Mouse (Mus musculus) kidney, adult 2 months (tissue): ENCODE measurements around the gene Gpr3. TPM values are rescaled to one million over a fixed set of nuclear protein-coding genes. Genes with fewer than 3 reads are reported as not detected.

Source experiments
- DNase-seq: peaks from one replicate; pipeline ENCODE4 v3.0.0; 2021
- H3K27ac ChIP-seq: fragments of 200-500 bp; 2 replicates; pipeline ENCODE4 v1.5.1; 2012; ENCODE audit warnings: low read depth, low read length, control low read depth, inconsistent platforms; ENCODE audit not compliant: insufficient read depth
- H3K27me3 ChIP-seq: fragments of 200-500 bp; replicated peaks from 2 replicates; pipeline ENCODE4 v1.6.1; 2012; ENCODE audit warnings: mild to moderate bottlenecking, moderate library complexity, low read length, inconsistent platforms; ENCODE audit not compliant: control insufficient read depth, insufficient read depth
- H3K36me3 ChIP-seq: fragments of 200-500 bp; 2 replicates; pipeline ENCODE4 v1.6.1; 2012; ENCODE audit warnings: mild to moderate bottlenecking, moderate library complexity, low read length, inconsistent platforms; ENCODE audit not compliant: control insufficient read depth, insufficient read depth
- H3K4me1 ChIP-seq: fragments of 200-500 bp; 2 replicates; pipeline ENCODE4 v1.6.1; 2011; ENCODE audit warnings: low read length; ENCODE audit not compliant: control insufficient read depth, insufficient read depth
- H3K4me3 ChIP-seq: fragments of 200-500 bp; 2 replicates; pipeline ENCODE4 v1.5.1; 2011; ENCODE audit warnings: mild to moderate bottlenecking, low read depth, low read length, control low read depth; ENCODE audit not compliant: insufficient read depth
- CTCF ChIP-seq: fragments of 200-500 bp; conservative IDR thresholded peaks from 2 replicates; pipeline ENCODE4 v1.5.1; 2011; ENCODE audit warnings: low read depth, mild to moderate bottlenecking, control low read depth, low read length, moderate library complexity, mixed read lengths; ENCODE audit not compliant: insufficient read depth, insufficient read length
- POLR2A ChIP-seq: fragments of 200-500 bp; IDR thresholded peaks from one replicate; pipeline ENCODE4 v1.6.1; 2011; ENCODE audit warnings: low read depth, low read length, control low read depth
- WGBS: fragments of 180-500 bp; shearing (Covaris S2); methylation state at CpG from one replicate; pipeline ENCODE4 v1.1.7; 2018; 5-methylcytosine and 5-hydroxymethylcytosine counted together
- polyA plus RNA-seq: library from polyadenylated mRNA; depleted of rRNA; stranded (reverse); fragments of >200 nt; gene quantifications from 2 replicates; pipeline ENCODE4 v1.2.3, GENCODE M21; 2012

The Gpr3 gene
- polyA plus RNA-seq, 1 experiment = 0.53 TPM

DNA sequence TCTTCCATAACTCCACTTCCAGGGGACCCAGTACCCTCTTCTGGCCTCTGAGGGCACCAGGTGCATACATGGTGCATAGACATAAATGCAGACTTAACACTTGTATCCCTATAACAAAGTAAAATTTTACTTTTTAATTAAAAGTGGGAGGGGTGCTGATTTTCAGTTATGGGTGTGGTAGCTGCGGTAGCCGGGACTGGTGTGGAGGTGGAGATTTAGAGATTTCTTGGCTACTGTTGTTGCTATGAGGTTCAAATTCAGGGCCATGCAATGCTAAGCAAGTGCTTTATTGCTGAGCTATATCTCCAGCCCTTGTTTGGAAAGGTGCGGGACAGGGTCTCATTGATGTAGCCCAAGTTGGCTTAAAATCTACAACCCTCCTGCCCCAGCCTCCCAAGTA lies 6.4 kb upstream of the Gpr3 start:
- whole genome bisulfite sequencing = 85% methylated on average over 3 of the region's 3 CpGs
- DNase-seq = no peak
- TF ChIP-seq CTCF (no peak), POLR2A (no peak)
- Histone ChIP-seq H3K27me3 (no peaks in the 10 kb centered on the region), H3K27ac (no peak overlapping the region), H3K4me3 (no peak overlapping the region), H3K4me1 (0 out of 2 replicates have a peak, but pooled peaks cover 2% of the 10 kb centered on the region), H3K36me3 (no peaks in the 10 kb centered on the region)

DNA sequence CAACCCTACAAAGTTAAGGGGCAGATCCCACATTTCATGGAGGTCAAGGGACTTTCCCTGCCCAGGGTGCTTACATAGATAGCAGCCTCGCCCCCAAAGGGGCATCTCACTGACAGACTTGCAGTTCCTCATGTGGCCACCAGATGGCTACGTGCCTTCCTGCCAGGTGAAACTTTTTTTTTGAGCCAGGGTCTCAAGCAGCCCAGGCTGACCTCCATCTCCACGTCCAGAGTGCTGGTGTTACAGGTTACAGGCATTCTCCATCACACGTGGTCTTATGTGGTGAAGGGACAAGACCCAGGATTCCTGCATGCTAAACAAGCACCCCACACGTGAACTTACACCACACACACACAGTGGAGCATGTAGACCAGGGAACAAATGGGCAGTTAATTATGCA lies 5.3 kb upstream of the Gpr3 start:
- Histone ChIP-seq H3K27ac (no peak overlapping the region), H3K4me3 (no peak overlapping the region), H3K27me3 (no peaks in the 10 kb centered on the region), H3K36me3 (no peaks in the 10 kb centered on the region), H3K4me1 (peaks cover 6% of the 10 kb centered on the region; the same call in 1 of the 2 replicates)
- peak; percentile 66 for DNase-seq
- WGBS = 7% methylated on average over 5 of the region's 5 CpGs
- no peak for TF ChIP-seq POLR2A
- peak; percentile 84 for TF ChIP-seq CTCF

GRCm38 (mm10) chr4:133213661-133214060 lies 1.3 kb upstream of the Gpr3 start:
- TF ChIP-seq POLR2A (no peak), CTCF (no peak)
- no peak for DNase-seq
- Histone ChIP-seq H3K36me3 (no peaks in the 10 kb centered on the region), H3K4me1 (peaks cover 7% of the 10 kb centered on the region; the same call in 1 of the 2 replicates), H3K27ac (no peak overlapping the region), H3K27me3 (no peaks in the 10 kb centered on the region), H3K4me3 (no peak overlapping the region)
- WGBS = 57% methylated on average over 10 of the region's 10 CpGs

DNA sequence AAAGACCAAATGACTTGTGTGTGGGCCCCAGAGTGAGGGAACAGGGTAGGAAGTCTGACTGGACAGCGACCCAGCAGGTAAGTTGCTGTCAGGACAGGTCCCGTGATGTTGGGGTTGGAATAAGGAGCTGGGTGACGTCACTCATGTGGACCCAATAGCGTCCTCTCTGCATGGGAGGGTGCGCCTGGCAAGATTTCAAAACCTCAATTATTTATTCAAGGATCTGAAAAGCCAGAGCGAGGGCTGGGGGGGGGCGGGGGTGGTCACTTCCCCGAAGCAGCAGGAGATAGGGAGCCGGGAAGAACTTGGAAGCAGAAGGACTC lies 893 bp upstream of the Gpr3 start:
- no peak for TF ChIP-seq POLR2A
- TF ChIP-seq CTCF = no peak; the same call in 1 of the 2 replicates
- Histone ChIP-seq H3K36me3 (no peaks in the 10 kb centered on the region), H3K4me3 (no peak overlapping the region), H3K27ac (no peak overlapping the region), H3K4me1 (peaks cover 7% of the 10 kb centered on the region; the same call in 1 of the 2 replicates), H3K27me3 (no peaks in the 10 kb centered on the region)
- peak; percentile 45 for DNase-seq
- WGBS = 5% methylated on average over 9 of the region's 9 CpGs

DNA sequence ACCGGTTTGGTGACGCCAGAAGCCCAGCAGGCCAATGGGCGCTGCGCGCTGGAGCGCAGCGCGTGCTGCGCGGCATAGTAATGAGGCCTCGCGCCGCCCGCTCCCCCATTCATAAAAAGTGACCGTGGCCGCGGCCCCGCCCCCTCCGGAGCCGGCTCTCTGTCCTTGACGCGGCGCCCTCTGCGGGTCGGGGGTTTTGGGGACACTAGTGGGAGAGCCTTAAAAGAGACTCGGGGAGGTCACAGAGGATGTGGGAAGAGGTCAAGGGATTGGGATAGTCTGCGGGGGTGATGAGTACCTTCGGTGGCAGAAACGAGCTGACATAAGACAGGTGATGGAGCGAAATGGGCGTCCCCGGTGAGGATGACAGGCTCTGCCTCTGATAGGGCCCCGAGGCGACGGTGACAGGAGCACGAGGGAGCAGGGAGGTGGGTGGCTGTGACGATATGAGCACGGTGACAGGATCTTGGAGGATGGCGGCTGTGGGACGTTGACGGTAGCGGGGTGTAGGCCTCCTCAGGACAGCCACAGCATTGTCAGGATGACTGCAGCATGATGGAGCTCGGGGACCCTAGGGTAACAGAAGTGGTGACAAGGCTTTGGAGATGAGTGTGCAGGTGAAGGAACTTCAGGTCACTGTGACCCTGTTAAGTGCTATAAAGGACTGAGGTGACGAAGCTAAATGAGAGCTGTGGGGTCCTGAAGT lies 379 bp upstream of the Gpr3 start:
- Histone ChIP-seq H3K4me3 (peak overlapping the region; percentile 48), H3K27me3 (no peaks in the 10 kb centered on the region), H3K27ac (no peak overlapping the region), H3K4me1 (peaks cover 6% of the 10 kb centered on the region; the same call in 1 of the 2 replicates), H3K36me3 (no peaks in the 10 kb centered on the region)
- DNase-seq = peak; percentile 88
- WGBS = 3% methylated on average over 44 of the region's 44 CpGs
- TF ChIP-seq POLR2A (no peak), CTCF (no peak)

DNA sequence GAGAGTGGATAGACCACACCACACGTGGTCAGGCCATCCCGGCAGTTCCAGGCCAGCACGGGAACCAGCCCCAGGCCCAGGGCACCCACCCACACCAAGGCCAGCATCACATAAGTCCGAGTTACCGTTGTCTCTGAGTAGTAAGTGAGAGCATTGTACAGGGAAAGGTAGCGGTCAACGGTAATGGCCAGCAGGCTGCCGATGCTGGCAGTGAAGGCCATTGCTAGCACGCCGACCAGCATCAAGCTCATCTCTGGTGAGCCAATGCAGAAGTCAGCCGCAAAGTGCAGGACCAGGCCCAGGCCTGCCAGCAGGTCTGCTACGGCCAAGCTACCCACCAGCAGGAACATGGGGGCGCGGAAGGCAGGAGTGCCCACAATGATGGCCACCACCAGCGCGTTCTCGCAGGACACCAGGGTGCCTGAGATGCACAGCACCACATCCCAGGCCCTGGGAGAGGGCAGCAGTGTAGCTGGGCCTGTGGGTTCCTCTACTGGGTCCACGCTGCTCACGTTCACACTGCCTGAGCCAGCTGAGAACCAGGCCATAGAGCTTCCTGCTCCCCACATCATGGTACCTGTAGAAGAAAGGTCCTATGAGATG lies 1.4 kb downstream of the Gpr3 start:
- Histone ChIP-seq H3K27ac (no peak overlapping the region), H3K36me3 (no peaks in the 10 kb centered on the region), H3K4me1 (peaks cover 5% of the 10 kb centered on the region; the same call in 1 of the 2 replicates), H3K4me3 (no peak overlapping the region), H3K27me3 (no peaks in the 10 kb centered on the region)
- WGBS = 96% methylated on average over 19 of the region's 19 CpGs
- DNase-seq = no peak
- TF ChIP-seq CTCF = no peak
- TF ChIP-seq POLR2A = no peak

DNA sequence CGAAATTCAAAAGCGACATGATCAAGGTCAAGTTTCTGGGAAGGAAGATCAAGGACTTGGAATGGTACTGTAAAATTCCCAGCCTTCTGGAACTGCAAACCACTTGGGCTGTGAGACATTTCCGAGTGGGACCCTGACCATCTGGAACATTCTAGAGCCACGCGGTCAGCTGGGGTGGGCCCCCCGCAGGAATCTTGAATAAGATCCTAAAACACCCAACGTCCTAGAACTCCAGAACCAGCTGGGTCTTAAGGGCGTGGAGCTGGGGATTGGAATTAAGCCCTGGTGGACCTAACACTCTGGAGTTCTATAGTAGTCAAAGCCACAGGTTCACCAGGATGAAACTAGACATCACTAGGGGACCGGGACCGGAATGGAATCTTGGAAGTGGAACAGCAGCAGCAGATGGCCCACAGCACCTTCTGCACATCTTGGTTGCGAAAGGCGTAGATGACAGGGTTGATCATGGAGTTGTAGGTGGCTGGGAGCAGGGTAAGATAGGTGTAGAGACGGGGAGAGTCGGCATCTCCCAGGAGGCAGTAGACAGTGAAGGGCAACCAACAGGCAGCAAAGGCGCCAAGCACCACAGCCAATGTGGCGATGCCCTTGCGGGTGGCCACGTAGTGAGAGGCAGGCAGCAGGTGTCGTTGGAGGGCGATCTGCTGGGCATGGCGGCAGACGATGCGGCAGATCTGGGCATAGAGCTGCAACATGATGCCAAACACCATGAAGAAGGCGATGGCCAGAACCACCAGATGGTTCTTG lies 2.1 kb downstream of the Gpr3 start:
- Histone ChIP-seq H3K27me3 (no peaks in the 10 kb centered on the region), H3K4me3 (no peak overlapping the region), H3K27ac (no peak overlapping the region), H3K36me3 (no peaks in the 10 kb centered on the region), H3K4me1 (peaks cover 5% of the 10 kb centered on the region; the same call in 1 of the 2 replicates)
- no peak for DNase-seq
- 89% methylated on average over 24 of the region's 24 CpGs for WGBS
- TF ChIP-seq CTCF (no peak), POLR2A (no peak)
